Mouse (Mus musculus) myocyte (in vitro differentiated cells): ENCODE measurements around the gene Tenm2.

ENCODE experiments used
- CEBPB ChIP-seq: IDR thresholded peaks from 2 replicates; pipeline ENCODE4 v1.6.1; 2011; ENCODE audit warnings: mild to moderate bottlenecking, moderate library complexity; ENCODE audit not compliant: poor library complexity, insufficient read depth, severe bottlenecking
- MYOD1 ChIP-seq, 3 experiments: IDR thresholded peaks; one replicate each; pipeline ENCODE4 v1.6.1; 2011; ENCODE audit warnings: control low read depth in 2 of 3, low read depth in 2 of 3, mild to moderate bottlenecking in 2 of 3, moderate library complexity in 1 of 3; ENCODE audit not compliant: insufficient read length in 2 of 3, control insufficient read depth in 1 of 3
- MYOG ChIP-seq, 3 experiments: IDR thresholded peaks; one replicate each; pipeline ENCODE4 v1.6.1; 2011; ENCODE audit warnings: control low read depth in 2 of 3, low read depth in 2 of 3, mild to moderate bottlenecking in 2 of 3; ENCODE audit not compliant: insufficient read length in 2 of 3, control insufficient read depth in 1 of 3, insufficient read depth in 1 of 3
- POLR2A ChIP-seq: IDR thresholded peaks from one replicate; pipeline ENCODE4 v1.6.1; 2011; ENCODE audit warnings: low read depth, mild to moderate bottlenecking, control low read depth, moderate library complexity; ENCODE audit not compliant: insufficient read length
- SRF ChIP-seq: IDR thresholded peaks from one replicate; pipeline ENCODE4 v1.6.1; 2011; ENCODE audit warnings: low read depth; ENCODE audit not compliant: control insufficient read depth, insufficient read length
- TCF12 ChIP-seq: IDR thresholded peaks from one replicate; pipeline ENCODE4 v1.6.1; 2011; ENCODE audit warnings: mild to moderate bottlenecking, control low read depth; ENCODE audit not compliant: poor library complexity, insufficient read depth, severe bottlenecking

DNA sequence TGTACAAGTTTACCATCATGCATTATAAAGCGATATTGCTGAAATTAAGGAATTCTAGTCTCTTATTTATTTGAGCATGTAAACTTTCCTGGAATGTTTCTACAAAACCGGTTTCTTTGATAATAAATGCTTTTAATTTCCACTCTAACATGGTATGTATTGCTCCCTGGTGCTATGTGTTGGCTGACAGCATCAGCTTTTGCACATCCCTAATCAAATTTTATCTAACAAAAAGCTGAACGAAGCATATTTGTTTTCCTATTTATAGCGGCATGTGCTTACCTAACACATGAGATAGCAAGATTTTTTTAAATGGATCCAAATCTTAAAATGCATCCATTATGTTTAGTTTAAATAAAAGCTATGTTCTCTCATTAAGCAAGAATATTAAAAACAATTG is 434.1 kb downstream of the Tenm2 start:
- TF ChIP-seq MYOD1 (IDR thresholded peaks at IDR 0.05; ENCODE audit: control insufficient read depth in 1 of 3, insufficient read length in 2 of 3, low read depth in 2 of 3) (no peak), SRF (no peak), CEBPB (no peak), POLR2A (no peak), MYOG (IDR thresholded peaks at IDR 0.05; ENCODE audit: control insufficient read depth in 1 of 3, insufficient read depth in 1 of 3, insufficient read length in 2 of 3, low read depth in 2 of 3) (no peak), TCF12 (no peak)
